Mouse (Mus musculus) neutrophil, adult 59 days (primary cell): ENCODE results near the gene Zfp296. TPM values are rescaled to one million over a fixed set of nuclear protein-coding genes. Genes with fewer than 3 reads are reported as not detected.

Source experiments
- total RNA-seq, 2 experiments: library from RNA; stranded (reverse); gene quantifications; 1 replicate in 1 of 2; 2 replicates in 1 of 2; pipeline ENCODE4 v1.2.4; 2023

Gene Zfp296
- 1 to 10 TPM; 3.3 to 4.4 TPM for total RNA-seq

GRCm38 (mm10) chr7:19577141-19577852, at the start of gene Zfp296, which contains the start of gene Gemin7:
Zfp296 (plus strand) TSS chr7:19577287.
Gemin7 (minus strand) TSS chr7:19577595.

GRCm38 (mm10) chr7:19562643-19563410, 14.3 kb upstream of the Zfp296 start, which contains the start of gene Ppp1r37:
Ppp1r37 (minus strand) TSS chr7:19563076.

GRCm38 (mm10) chr7:19603849-19604605, 26.9 kb downstream of the Zfp296 start, which contains the start of gene Clasrp:
Clasrp (minus strand) TSS chr7:19604486.

GRCm38 (mm10) chr7:19629361-19629734, 52.3 kb downstream of the Zfp296 start, which contains the start of gene Relb:
Relb (minus strand) TSS chr7:19629438.

Other genes with a start within 250 kb of the Zfp296 start
- gene Ercc1, start 232.5 kb upstream of the Zfp296 start, total RNA-seq: 10 to 100 TPM; 17.0 to 24.4 TPM
- 1 to 10 TPM; 6.7 to 7.1 TPM for gene Cd3eap, start 217.8 kb upstream of the Zfp296 start, total RNA-seq
- 1 to 10 TPM; 1.7 to 2.0 TPM for gene Ppp1r13l, start 217.5 kb upstream of the Zfp296 start, total RNA-seq
- gene Ercc2, start 195.3 kb upstream of the Zfp296 start, total RNA-seq: 10 to 100 TPM; 15.0 to 20.7 TPM
- under 1 TPM; 0.42 to 0.62 TPM for gene Klc3, start 173.2 kb upstream of the Zfp296 start, total RNA-seq
- 1 to 10 TPM; 2.1 to 2.2 TPM for gene Ckm, start 172.5 kb upstream of the Zfp296 start, total RNA-seq
- gene Mark4, start 118.5 kb upstream of the Zfp296 start, total RNA-seq: 10 to 100 TPM; 28.3 to 31.5 TPM
- under 1 TPM; 0.38 to 0.42 TPM for gene Exoc3l2, start 114.0 kb upstream of the Zfp296 start, total RNA-seq
- 1 to 10 TPM; 9.0 to 9.2 TPM for gene Bloc1s3, start 68.9 kb upstream of the Zfp296 start, total RNA-seq
- gene Trappc6a, start 68.9 kb upstream of the Zfp296 start, total RNA-seq: 10 to 100 TPM; 23.9 to 24.1 TPM
- gene Nkpd1, start 59.4 kb upstream of the Zfp296 start, total RNA-seq: not detected
- gene Ppp1r37, start 14.2 kb upstream of the Zfp296 start, total RNA-seq: 10 to 100 TPM; 31.7 to 37.9 TPM
- gene Gemin7, start 308 bp downstream of the Zfp296 start, total RNA-seq: 10 to 100 TPM; 50.6 to 59.9 TPM
- gene Clasrp, start 27.2 kb downstream of the Zfp296 start, total RNA-seq: 10 to 100 TPM; 46.3 to 53.5 TPM
- gene Relb, start 52.2 kb downstream of the Zfp296 start, total RNA-seq: 10 to 100 TPM; 17.2 to 17.5 TPM
- gene Clptm1, start 87.7 kb downstream of the Zfp296 start, total RNA-seq: 10 to 100 TPM; 50.7 to 55.8 TPM
- gene Apoc2, start 100.7 kb downstream of the Zfp296 start, total RNA-seq: 10 to 100 TPM; 29.8 to 43.2 TPM
- gene Gm44805, start 104.1 kb downstream of the Zfp296 start, total RNA-seq: under 1 TPM in 1 of 2 experiments, not detected in 1; 0.91 TPM
- gene Apoc4, start 104.2 kb downstream of the Zfp296 start, total RNA-seq: not detected
- gene Apoc1, start 115.4 kb downstream of the Zfp296 start, total RNA-seq: 1 to 10 TPM; 2.0 to 4.6 TPM
- gene Apoe, start 121.9 kb downstream of the Zfp296 start, total RNA-seq: 10 to 100 TPM; 61.2 to 81.9 TPM
- 10 to 100 TPM; 28.3 to 28.6 TPM for gene Tomm40, start 138.2 kb downstream of the Zfp296 start, total RNA-seq
- under 1 TPM; 0.53 to 0.82 TPM for gene Nectin2, start 173.2 kb downstream of the Zfp296 start, total RNA-seq
- not detected for gene Bcam, start 193.7 kb downstream of the Zfp296 start, total RNA-seq
- not detected for gene Cblc, start 219.5 kb downstream of the Zfp296 start, total RNA-seq
- 10 to 100 TPM; 27.6 to 32.1 TPM for gene Bcl3, start 245.5 kb downstream of the Zfp296 start, total RNA-seq